Mouse (Mus musculus) CH12.LX (cell line): ENCODE measurements around the gene Mlh1. TPM values are rescaled to one million over a fixed set of nuclear protein-coding genes. Genes with fewer than 3 reads are reported as not detected.

Experiments used
- DNase-seq: peaks from one replicate; pipeline ENCODE4 v3.0.0-alpha.2; 2013; ENCODE audit errors: extremely low read depth
- H3K27ac ChIP-seq: 2 replicates; pipeline ENCODE4 v1.5.1; 2012; ENCODE audit warnings: low read depth, mild to moderate bottlenecking, control low read depth, moderate library complexity; ENCODE audit not compliant: insufficient read depth
- H3K27me3 ChIP-seq: replicated peaks from 2 replicates; pipeline ENCODE3; 2012; ENCODE audit warnings: inconsistent platforms
- H3K36me3 ChIP-seq, 2 experiments: replicated peaks in 1 of 2; 2 replicates each; pipeline versions ENCODE3 to v1.6.1; 2012; ENCODE audit warnings: inconsistent platforms in 1 of 2, low read length in 1 of 2, mild to moderate bottlenecking in 1 of 2, mixed read lengths in 1 of 2, moderate library complexity in 1 of 2; ENCODE audit not compliant: control insufficient read depth in 1 of 2, insufficient read depth in 1 of 2
- H3K4me1 ChIP-seq, 2 experiments: 2 replicates each; pipeline ENCODE4 v1.6.1; 2012; ENCODE audit warnings: inconsistent platforms in 1 of 2, moderate library complexity in 1 of 2; ENCODE audit not compliant: insufficient read depth in 2 of 2, control insufficient read depth in 1 of 2
- H3K4me2 ChIP-seq: 2 replicates; pipeline ENCODE4 v1.6.1; 2012; ENCODE audit warnings: low read depth, mild to moderate bottlenecking, control low read depth; ENCODE audit not compliant: poor library complexity, insufficient read depth, severe bottlenecking
- H3K4me3 ChIP-seq, 3 experiments: fragments of 150-350 bp in 1 of 3; sonication (generic) in 1 of 3; replicated peaks in 1 of 3; 2 replicates each; pipeline versions ENCODE3 to v1.5.1; 2011 to 2012; ENCODE audit warnings: low read depth in 2 of 3, low read length in 2 of 3, mild to moderate bottlenecking in 2 of 3, moderate library complexity in 2 of 3, control low read depth in 1 of 3, improper control_type of control experiment in 1 of 3, inconsistent platforms in 1 of 3, mixed read lengths in 1 of 3; ENCODE audit not compliant: poor library complexity in 1 of 3
- H3K79me2 ChIP-seq: replicated peaks from 2 replicates; pipeline ENCODE4 v1.6.1; 2012; ENCODE audit warnings: mild to moderate bottlenecking, moderate library complexity; ENCODE audit not compliant: control insufficient read depth, poor library complexity, insufficient read depth, severe bottlenecking; ENCODE audit errors: extremely low read depth
- H3K9ac ChIP-seq: 2 replicates; pipeline ENCODE4 v1.6.1; 2012; ENCODE audit warnings: low read depth, mild to moderate bottlenecking, control low read depth, moderate library complexity; ENCODE audit not compliant: insufficient read depth
- H3K9me3 ChIP-seq: replicated peaks from 2 replicates; pipeline ENCODE3; 2012; ENCODE audit warnings: low read length, inconsistent platforms, mixed read lengths
- CHD2 ChIP-seq: IDR thresholded peaks from 2 replicates; pipeline ENCODE4 v1.6.1; 2011; ENCODE audit warnings: low read length, improper control_type of control experiment
- CTCF ChIP-seq, 2 experiments: IDR thresholded peaks in 1 of 2; conservative IDR thresholded peaks in 1 of 2; 2 replicates each; pipeline ENCODE4 v1.5.1; 2011 to 2012; ENCODE audit warnings: low read depth in 2 of 2, low read length in 2 of 2, improper control_type of control experiment in 1 of 2, inconsistent platforms in 1 of 2, mild to moderate bottlenecking in 1 of 2, moderate library complexity in 1 of 2
- E2F4 ChIP-seq: IDR thresholded peaks from 2 replicates; pipeline ENCODE4 v1.6.1; 2011; ENCODE audit warnings: low read depth, low read length, improper control_type of control experiment; ENCODE audit not compliant: insufficient replicate concordance
- EP300 ChIP-seq: IDR thresholded peaks from 2 replicates; pipeline ENCODE4 v1.6.1; 2011; ENCODE audit warnings: low read length, improper control_type of control experiment
- HCFC1 ChIP-seq: IDR thresholded peaks from 2 replicates; pipeline ENCODE4 v1.6.1; 2012; ENCODE audit warnings: low read depth, mild to moderate bottlenecking, inconsistent platforms, low read length, improper control_type of control experiment
- JUN ChIP-seq: IDR thresholded peaks from 2 replicates; pipeline ENCODE4 v1.6.1; 2011; ENCODE audit warnings: low read depth, mild to moderate bottlenecking, low read length, improper control_type of control experiment, moderate library complexity; ENCODE audit not compliant: insufficient read depth
- JUND ChIP-seq: conservative IDR thresholded peaks from 2 replicates; pipeline ENCODE4 v1.6.1; 2011; ENCODE audit warnings: low read depth, low read length, improper control_type of control experiment
- KAT2A ChIP-seq: IDR thresholded peaks from 2 replicates; pipeline ENCODE4 v1.6.1; 2012; ENCODE audit warnings: low read length, improper control_type of control experiment, inconsistent platforms; ENCODE audit not compliant: insufficient replicate concordance
- MAFK ChIP-seq: IDR thresholded peaks from 2 replicates; pipeline ENCODE4 v1.6.1; 2011; ENCODE audit warnings: low read length, improper control_type of control experiment; ENCODE audit not compliant: insufficient replicate concordance
- MEF2A ChIP-seq: IDR thresholded peaks from 2 replicates; pipeline ENCODE4 v1.6.1; 2014; ENCODE audit warnings: low read depth, mild to moderate bottlenecking, inconsistent platforms, low read length, improper control_type of control experiment, borderline replicate concordance
- MYC ChIP-seq: IDR thresholded peaks from 2 replicates; pipeline ENCODE4 v1.6.1; 2011; ENCODE audit warnings: low read depth, mild to moderate bottlenecking, improper control_type of control experiment, low read length
- NELFE ChIP-seq: IDR thresholded peaks from 2 replicates; pipeline ENCODE4 v1.6.1; 2011; ENCODE audit warnings: low read depth, low read length, improper control_type of control experiment
- NRF1 ChIP-seq: IDR thresholded peaks from 2 replicates; pipeline ENCODE4 v1.6.1; 2014; ENCODE audit warnings: low read depth, mild to moderate bottlenecking, inconsistent platforms, low read length, improper control_type of control experiment, moderate library complexity
- PAX5 ChIP-seq: IDR thresholded peaks from 2 replicates; pipeline ENCODE4 v1.6.1; 2012; ENCODE audit warnings: low read length, inconsistent platforms, mixed read lengths
- POLR2A ChIP-seq: IDR thresholded peaks from 2 replicates; pipeline ENCODE4 v1.6.1; 2011; ENCODE audit warnings: low read depth, mild to moderate bottlenecking, improper control_type of control experiment, low read length
- RAD21 ChIP-seq: IDR thresholded peaks from 2 replicates; pipeline ENCODE4 v1.6.1; 2011; ENCODE audit warnings: low read depth, mild to moderate bottlenecking, low read length, improper control_type of control experiment, moderate library complexity
- SMC3 ChIP-seq: IDR thresholded peaks from 2 replicates; pipeline ENCODE4 v1.6.1; 2011; ENCODE audit warnings: low read depth, low read length, improper control_type of control experiment
- TBP ChIP-seq: conservative IDR thresholded peaks from 2 replicates; pipeline ENCODE4 v1.6.1; 2011; ENCODE audit warnings: low read depth, low read length, improper control_type of control experiment
- UBTF ChIP-seq: IDR thresholded peaks from 2 replicates; pipeline ENCODE4 v1.6.1; 2012; ENCODE audit warnings: low read depth, mild to moderate bottlenecking, inconsistent platforms, low read length, improper control_type of control experiment, moderate library complexity
- USF1 ChIP-seq: IDR thresholded peaks from 2 replicates; pipeline ENCODE4 v1.6.1; 2014; ENCODE audit warnings: low read depth, mild to moderate bottlenecking, inconsistent platforms, low read length, improper control_type of control experiment
- ZC3H11A ChIP-seq: IDR thresholded peaks from 2 replicates; pipeline ENCODE4 v1.6.1; 2012; ENCODE audit warnings: low read depth, mild to moderate bottlenecking, inconsistent platforms, low read length, improper control_type of control experiment
- ZKSCAN1 ChIP-seq: IDR thresholded peaks from 2 replicates; pipeline ENCODE4 v1.6.1; 2012; ENCODE audit warnings: low read depth, inconsistent platforms, low read length, improper control_type of control experiment, borderline replicate concordance
- ZNF384 ChIP-seq: IDR thresholded peaks from 2 replicates; pipeline ENCODE4 v1.6.1; 2012; ENCODE audit warnings: low read depth, low read length, improper control_type of control experiment, inconsistent platforms
- dilution Hi-C: fragments of 300-500 bp; cut with MboI; formaldehyde crosslinking; loops from 2 replicates; pipeline ENCODE4 v1.14.3; 2020; ENCODE audit warnings: low sequenced_read_pairs; ENCODE audit not compliant: extremely low pct_unique_long_range_greater_than_20kb, extremely low pct_ligation_motif_present
- in situ Hi-C: fragments of 300-500 bp; cut with MboI; formaldehyde crosslinking; loops from 3 replicates; pipeline ENCODE4 v1.14.3; 2019; ENCODE audit warnings: low sequenced_read_pairs, low pct_ligation_motif_present, low pct_unique_long_range_greater_than_20kb, mixed read lengths
- polyA plus RNA-seq: library from polyadenylated mRNA; unstranded; fragments of >175 nt; gene quantifications from 2 replicates; pipeline ENCODE4 v1.2.1, GENCODE M21; 2012; ENCODE audit warnings: low read depth; ENCODE audit not compliant: insufficient read length
- total RNA-seq, 2 experiments: library from RNA; depleted of rRNA; stranded (reverse); fragments of 300-350 nt in 1 of 2; fragments of >200 nt in 1 of 2; gene quantifications; 2 replicates each; pipeline ENCODE4 v1.2.3; 2012 to 2014

The Mlh1 gene
- total and polyA plus RNA-seq, 3 experiments = 25.7 to 57.9 (median 50.2) TPM

- Histone ChIP-seq H3K27me3 (no peaks in the 10 kb centered on the region), H3K27ac (no peak overlapping the region), H3K4me2 (no peak overlapping the region), H3K79me2 (no peaks in the 10 kb centered on the region), H3K9me3 (no peaks in the 10 kb centered on the region), H3K4me1 (peaks cover 3 to 32% of the 10 kb centered on the region in 2 experiments; a peak in 2 of 4 replicates), H3K36me3 (peaks cover 8 to 41% of the 10 kb centered on the region in 2 experiments), H3K9ac (no peak overlapping the region), H3K4me3 (peak overlapping the region in 2 of 3 experiments; percentile 10 to 47)
- peak; percentile 61 for DNase-seq
- in situ Hi-C loops = loop anchor here (10.0 kb wide), 1 partner anchor 119 kb away; no protein-coding TSS in a partner anchor
- no peak for TF ChIP-seq JUND
- no peak for TF ChIP-seq PAX5
- TF ChIP-seq MYC = no peak
- no peak for TF ChIP-seq CTCF (conservative IDR thresholded peaks at IDR 0.05 in 1 of 2, IDR thresholded peaks at IDR 0.05 in 1 of 2; ENCODE audit: low read depth in 2 of 2, low read length in 2 of 2)
- no peak for TF ChIP-seq RAD21
- no peak for TF ChIP-seq NELFE
- dilution Hi-C loops = no loop called here
Observed at GRCm38 (mm10) chr9:111213501-111213900, 58.1 kb downstream of the Mlh1 start.

DNA sequence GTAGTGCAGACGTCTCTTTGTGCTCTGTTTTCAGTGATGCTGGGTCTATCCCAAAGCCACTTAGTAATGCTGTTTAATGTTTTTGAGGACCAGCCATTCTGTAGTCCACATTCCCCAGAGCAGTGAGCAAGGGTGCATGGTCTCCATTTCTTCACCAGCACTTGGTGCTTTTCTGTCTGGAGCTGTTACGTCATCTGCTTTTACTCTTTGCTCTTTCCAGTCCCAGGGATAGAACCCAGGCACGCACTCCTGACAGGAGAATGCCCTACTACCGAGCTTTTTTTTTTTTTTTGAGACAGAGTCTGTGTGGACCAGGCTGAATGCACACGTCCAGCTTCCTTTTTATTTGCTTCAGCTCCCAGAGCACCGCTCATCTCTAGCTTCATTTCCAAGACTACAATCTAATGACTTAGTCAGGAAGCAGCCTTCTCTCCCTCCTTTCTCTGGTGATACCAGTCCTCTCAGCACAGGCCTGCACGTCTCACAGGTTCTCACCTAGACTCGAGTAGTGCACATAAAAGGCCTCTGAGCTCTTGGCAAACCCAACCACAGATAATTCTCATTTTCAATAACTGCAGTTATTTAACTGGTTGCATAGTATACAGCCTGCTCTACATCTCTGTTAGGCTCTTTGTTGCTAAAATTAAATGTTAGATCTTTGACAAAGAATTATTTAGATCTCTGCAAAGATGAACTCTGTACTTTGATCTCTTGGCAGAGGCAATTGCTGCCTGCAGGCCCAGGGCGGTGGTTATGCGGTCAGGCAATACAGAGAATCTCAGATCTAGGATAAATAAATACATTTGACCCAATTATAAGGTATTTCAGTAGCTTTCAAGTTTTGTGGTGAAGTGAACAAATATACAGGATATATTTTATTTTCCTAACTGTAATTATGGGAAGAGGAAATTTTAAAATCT, 60.2 kb downstream of the Mlh1 start:
- DNase-seq = no peak
- H3K79me2 ChIP-seq = no peaks in the 10 kb centered on the region
- dilution Hi-C loops = no loop called here
- no peak overlapping the region for H3K4me3 ChIP-seq
- H3K4me2 ChIP-seq = no peak overlapping the region
- TF ChIP-seq CHD2 = no peak
- no peak for TF ChIP-seq ZNF384
- no peak for TF ChIP-seq PAX5
- TF ChIP-seq KAT2A = no peak
- TF ChIP-seq ZKSCAN1 = no peak
- TF ChIP-seq MYC = no peak
- no peak for TF ChIP-seq JUND
- no peaks in the 10 kb centered on the region for H3K9me3 ChIP-seq
- in situ Hi-C loops = loop anchor here (10.0 kb wide), 1 partner anchor 117 kb away; no protein-coding TSS in a partner anchor
- no peak overlapping the region for H3K27ac ChIP-seq
- H3K4me1 ChIP-seq = peaks cover 3 to 36% of the 10 kb centered on the region in 2 experiments; a peak in 2 of 4 replicates
- H3K27me3 ChIP-seq = no peaks in the 10 kb centered on the region
- no peak overlapping the region for H3K9ac ChIP-seq
- peaks cover 6 to 34% of the 10 kb centered on the region in 2 experiments for H3K36me3 ChIP-seq

DNA sequence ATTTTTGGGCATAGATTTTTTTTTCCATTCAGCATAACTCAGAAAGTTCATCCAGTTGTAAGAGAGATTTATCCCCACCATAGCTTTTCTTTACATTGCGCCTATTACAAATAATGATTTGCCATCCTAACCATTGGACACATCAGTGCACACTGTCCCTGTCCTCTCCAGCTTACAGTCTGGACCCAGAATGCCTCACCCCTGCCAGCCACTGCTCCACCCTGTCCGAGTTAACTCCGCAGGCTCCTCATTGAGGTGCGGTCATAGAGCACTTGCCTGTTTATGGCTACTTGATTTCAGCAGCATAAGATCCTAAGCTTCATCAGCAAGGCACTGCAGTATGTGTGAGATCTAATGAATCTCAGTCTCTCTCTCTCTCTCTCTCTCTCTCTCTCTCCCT, 61.2 kb downstream of the Mlh1 start:
- peaks cover 7 to 34% of the 10 kb centered on the region in 2 experiments for H3K36me3 ChIP-seq
- no peak overlapping the region for H3K27ac ChIP-seq
- in situ Hi-C loops = loop anchor here (10.0 kb wide), 1 partner anchor 116 kb away; no protein-coding TSS in a partner anchor
- H3K9ac ChIP-seq = no peak overlapping the region
- no peaks in the 10 kb centered on the region for H3K27me3 ChIP-seq
- no peak for TF ChIP-seq ZC3H11A
- no peak for TF ChIP-seq NRF1
- no peak for TF ChIP-seq MAFK
- no peak for TF ChIP-seq SMC3
- TF ChIP-seq KAT2A = no peak
- no peak for TF ChIP-seq CTCF (conservative IDR thresholded peaks at IDR 0.05 in 1 of 2, IDR thresholded peaks at IDR 0.05 in 1 of 2; ENCODE audit: low read depth in 2 of 2, low read length in 2 of 2)
- no peak for TF ChIP-seq HCFC1
- TF ChIP-seq JUN = no peak
- no peak for TF ChIP-seq POLR2A
- TF ChIP-seq TBP = no peak
- no peak for TF ChIP-seq MEF2A
- TF ChIP-seq UBTF = no peak
- no peak for TF ChIP-seq E2F4
- no peak for TF ChIP-seq USF1
- TF ChIP-seq EP300 = no peak
- no peak for TF ChIP-seq ZNF384
- TF ChIP-seq, all 38 proteins: peak for 0
- H3K4me2 ChIP-seq = no peak overlapping the region
- DNase-seq = no peak
- H3K79me2 ChIP-seq = no peaks in the 10 kb centered on the region
- no peaks in the 10 kb centered on the region for H3K9me3 ChIP-seq
- dilution Hi-C loops = no loop called here
- peaks cover 3 to 35% of the 10 kb centered on the region in 2 experiments; a peak in 2 of 4 replicates for H3K4me1 ChIP-seq
- H3K4me3 ChIP-seq = no peak overlapping the region
